Mouse (Mus musculus): ENCODE measurements around the gene Olfr211.

DNA sequence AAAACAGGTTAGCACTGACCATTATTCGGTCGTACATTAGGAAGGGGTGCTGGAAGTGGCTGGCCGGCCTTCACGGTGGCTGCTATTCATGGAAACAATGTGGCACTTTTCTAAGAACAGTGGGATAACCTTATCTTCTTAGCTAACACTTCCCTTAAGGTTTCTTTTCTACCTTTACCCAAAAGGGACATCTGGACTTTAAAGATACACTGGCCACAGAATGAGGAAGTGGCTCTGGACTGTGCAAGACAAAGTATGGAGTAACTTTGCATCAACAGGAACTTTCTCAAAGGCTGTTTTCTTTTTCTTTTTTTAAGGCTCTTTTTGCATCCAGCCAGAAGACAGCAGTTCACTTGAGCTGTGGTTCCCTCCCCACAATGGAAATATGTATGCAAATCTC lies 30.2 kb upstream of the Olfr211 start:
- TF ChIP-seq CTCF (IDR thresholded peaks at IDR 0.05; ENCODE audit: low read depth) (no peak), EP300 (IDR thresholded peaks at IDR 0.05; ENCODE audit: low read depth) (no peak)

All from liver, postnatal 0 days (tissue).